Comparison of ENCODE assay signal across 8 mouse cellular contexts in the genomic region with DNA sequence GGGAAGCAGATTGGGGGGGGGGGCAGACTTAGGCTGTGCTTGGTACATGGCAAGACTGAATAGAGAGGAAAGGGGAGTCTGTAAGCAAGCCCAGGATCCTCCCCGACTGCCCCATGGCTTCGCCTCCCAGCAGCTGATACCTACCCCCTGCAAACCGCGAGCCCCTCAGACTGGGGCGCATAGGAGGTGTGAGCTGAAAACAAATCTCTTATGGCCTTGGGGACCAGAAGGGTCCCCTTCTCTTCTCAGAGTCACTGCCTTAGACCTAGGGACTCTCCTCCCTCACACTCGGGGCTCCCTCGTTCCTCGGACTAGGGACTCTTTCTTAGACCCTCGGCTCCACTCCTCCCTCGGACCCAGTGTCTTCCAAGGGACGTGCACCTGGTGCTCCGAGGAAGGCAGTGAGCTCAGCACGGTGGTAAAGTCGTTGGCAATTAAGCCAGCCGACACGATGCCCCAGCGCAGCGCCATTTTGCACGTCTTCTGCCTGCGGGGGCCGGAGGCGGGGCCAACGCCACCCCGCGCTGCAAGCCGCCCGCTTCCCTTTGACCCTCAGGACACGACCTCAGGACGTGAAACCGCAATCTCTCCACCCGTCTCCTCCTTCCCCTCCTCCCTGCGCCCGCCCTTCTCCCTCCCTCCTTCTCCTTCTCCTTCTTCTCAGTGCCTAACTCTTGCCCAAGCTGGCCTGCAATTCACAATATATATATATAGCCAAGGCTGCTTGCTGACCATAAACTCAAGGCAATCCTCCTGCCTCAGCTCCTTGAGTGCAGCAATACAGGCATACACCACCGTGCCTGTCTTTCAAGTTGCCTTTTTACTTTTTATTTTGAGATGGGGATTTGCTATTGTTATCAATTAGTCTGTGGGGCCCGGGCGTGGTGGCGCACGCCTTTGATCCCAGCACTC. TPM values are rescaled to one million over a fixed set of nuclear protein-coding genes. Genes with fewer than 3 reads are reported as not detected.
DNase-seq lines count a peak whose midpoint lies in the region; TF ChIP-seq lines count a peak whose summit lies in the region.

A gene (minus strand): TSS at position 513 of the 912 bp plus-strand sequence.

- peak within 1 kb of the TSS; percentile 86 for H3K4me3 ChIP-seq in bone marrow, adult 2 months (replicated peaks; ENCODE audit: control insufficient read depth, low read depth, low read length)
- H3K4me3 ChIP-seq in forebrain, embryonic 10.5 days, result peak within 1 kb of the TSS; percentile 61

- peaks cover 5% of the 10 kb centered on the region; the same call in 1 of the 2 replicates for H3K27me3 ChIP-seq in forebrain, embryonic 10.5 days (ENCODE audit: poor library complexity, severe bottlenecking)

- no peaks in the 10 kb centered on the region; the same call in 1 of the 2 replicates for H3K4me1 ChIP-seq in bone marrow, adult 2 months (ENCODE audit: control insufficient read depth, insufficient read depth, low read length)
- peaks cover 41% of the 10 kb centered on the region for H3K4me1 ChIP-seq in forebrain, embryonic 10.5 days

- WGBS in bone marrow, adult 2 months, result 6% methylated on average over 38 of the region's 38 CpGs
- 7% methylated on average over 38 of the region's 38 CpGs for WGBS in forebrain, embryonic 10.5 days

- intact Hi-C loops in heart, postnatal 14 days (cut with DNase I), result no loop called here

- DNase-seq in CD4-positive, CD25-positive, alpha-beta regulatory T cell, adult 2 months (ENCODE audit: low read depth, low spot score), result peak; percentile 57
- DNase-seq in forebrain, embryonic 10.5 days (ENCODE audit: extremely low spot score, low spot score), result peak; percentile 63
- DNase-seq in heart, postnatal 14 days, result peak; percentile 66 to 71
- DNase-seq in kidney, postnatal 36 days, result peak; percentile 73 to 82
- DNase-seq in lung, postnatal 25 days (ENCODE audit: low spot score), result peak; percentile 77
- peak; percentile 33 for DNase-seq in ovary, postnatal 10 days (ENCODE audit: low spot score)
- peak; percentile 38 to 41 for DNase-seq in thymus, postnatal 36 days

- H3K27ac ChIP-seq in bone marrow, adult 2 months (ENCODE audit: control insufficient read depth, insufficient read depth, low read depth, low read length, poor library complexity), result peak within 1 kb of the TSS; percentile 52
- peak within 1 kb of the TSS; percentile 90 for H3K27ac ChIP-seq in forebrain, embryonic 10.5 days

- H3K36me3 ChIP-seq in forebrain, embryonic 10.5 days (replicated peaks), result peaks cover 23% of the 10 kb centered on the region

- peak; percentile 65; the same call in 1 of the 2 replicates for TF ChIP-seq POLR2A in bone marrow, adult 2 months (IDR thresholded peaks at IDR 0.05; ENCODE audit: borderline replicate concordance, control insufficient read depth, low read depth, low read length)

- TF ChIP-seq CTCF in bone marrow, adult 2 months (IDR thresholded peaks at IDR 0.05; ENCODE audit: control insufficient read depth, insufficient read depth, low read length), result no peak

- no peaks in the 10 kb centered on the region for H3K9me3 ChIP-seq in forebrain, embryonic 10.5 days

RNA-seq across cellular contexts. Expression of the gene that starts here (rescaled TPM):
- polyA plus RNA-seq in bone marrow, adult 2 months (2011; ENCODE audit: insufficient read depth, insufficient read length, low replicate concordance, missing spikeins), result 2.7 and 4.8 TPM in 2 replicates
- polyA plus RNA-seq in forebrain, embryonic 10.5 days (2016; fragmentation: Nextera tagmentation; extraction: Ambion mirVana), result 6.4 and 7.2 TPM in 2 replicates
- 1 to 10 TPM; 4.5 to 6.0 TPM for total RNA-seq in heart, postnatal 14 days (2021)

Comparison
In these comparisons a context has a peak if more than half of its experiments do, and no peak if none do; other contexts are left out.
1. Peak in every context shown above with its lines: DNase-seq, H3K4me3 ChIP-seq and H3K27ac ChIP-seq.